Mouse (Mus musculus) megakaryocyte progenitor cell, adult 5-6 weeks (primary cell): ENCODE measurements around the gene Atp10b. TPM values are rescaled to one million over a fixed set of nuclear protein-coding genes. Genes with fewer than 3 reads are reported as not detected.

Experiments used
- ATAC-seq: replicated peaks from 2 replicates; pipeline ENCODE4 v1.8.0; 2016; ENCODE audit warnings: mild to moderate bottlenecking, moderate TSS enrichment, inconsistent platforms; ENCODE audit not compliant: poor library complexity
- total RNA-seq, 2 experiments: library from RNA; stranded (forward) in 1 of 2; stranded (reverse) in 1 of 2; fragments of 157-497, 149-512 nt in 1 of 2; fragments of 200-1000 nt in 1 of 2; gene quantifications; 2 replicates each; pipeline versions ENCODE4 v1.2.3 to v1.2.4; 2015 to 2017

Gene Atp10b
- total RNA-seq, 2 experiments from 2014 or later: not detected

GRCm38 (mm10) chr11:43198811-43199210, 49.1 kb downstream of the Atp10b start:
- no peak for ATAC-seq

DNA sequence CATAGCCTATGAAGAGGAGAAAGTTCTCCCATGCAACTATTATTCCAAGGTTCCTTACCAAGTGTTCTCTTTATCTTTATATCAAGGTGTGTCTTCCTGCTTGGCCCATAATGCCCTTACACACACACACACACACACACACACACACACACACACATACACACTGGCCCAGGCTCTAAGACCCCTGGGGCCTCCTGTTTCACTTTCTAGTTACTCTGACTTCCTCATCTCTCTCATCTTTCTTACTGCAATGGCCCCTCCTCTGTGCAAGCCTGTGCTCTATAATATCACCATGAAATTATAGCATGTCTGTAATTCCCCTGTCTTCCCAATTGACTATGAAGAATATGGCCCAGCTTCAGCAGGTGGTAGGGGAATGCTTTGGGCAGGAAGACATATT, 49.7 kb downstream of the Atp10b start:
- ATAC-seq: no peak

- ATAC-seq: no peak
Measured at GRCm38 (mm10) chr11:43200089-43200488, 50.4 kb downstream of the Atp10b start.

DNA sequence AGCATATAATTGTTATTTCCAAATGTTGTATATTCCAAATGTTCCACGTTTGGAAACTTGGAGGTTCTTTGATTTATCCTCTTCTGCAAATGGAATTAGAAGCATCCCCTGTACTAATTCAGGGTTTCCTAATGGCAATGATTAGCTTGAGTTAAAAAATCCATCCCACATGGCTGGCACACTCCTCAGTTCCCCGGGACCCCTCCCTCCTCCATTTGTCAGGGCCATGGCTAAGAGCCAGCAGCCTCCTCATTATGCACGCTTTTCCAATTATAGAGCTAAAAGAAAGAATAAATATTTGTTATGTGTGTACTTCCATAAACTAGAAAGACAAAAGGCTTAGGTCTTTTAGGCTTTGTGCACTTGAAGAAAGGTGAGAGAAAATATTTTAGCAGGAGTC, 53.9 kb downstream of the Atp10b start:
- no peak for ATAC-seq

GRCm38 (mm10) chr11:43213134-43213533, 63.5 kb downstream of the Atp10b start:
- ATAC-seq: peak; percentile 89

DNA sequence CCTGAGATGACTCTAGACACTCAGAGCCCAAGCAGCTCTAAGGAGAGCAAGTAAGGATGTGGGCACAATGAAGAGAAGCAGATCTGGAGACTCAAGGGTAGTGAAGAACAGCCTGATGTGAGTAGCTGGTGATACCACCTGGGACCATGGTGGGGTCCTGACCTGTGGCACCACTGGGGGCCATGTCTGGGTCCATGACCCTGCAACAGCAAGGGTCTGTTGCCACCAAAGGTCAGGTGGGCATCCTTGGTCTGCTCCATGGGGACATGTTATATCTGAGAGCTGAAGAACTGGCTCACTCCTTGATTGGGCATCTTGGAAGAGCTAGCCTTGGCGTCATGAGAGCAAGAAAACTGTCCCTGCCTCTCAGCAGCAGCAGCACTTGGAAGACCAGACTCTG, 64.1 kb downstream of the Atp10b start:
- ATAC-seq: no peak

- no peak for ATAC-seq
Measured at GRCm38 (mm10) chr11:43217021-43217420, 67.3 kb downstream of the Atp10b start.

DNA sequence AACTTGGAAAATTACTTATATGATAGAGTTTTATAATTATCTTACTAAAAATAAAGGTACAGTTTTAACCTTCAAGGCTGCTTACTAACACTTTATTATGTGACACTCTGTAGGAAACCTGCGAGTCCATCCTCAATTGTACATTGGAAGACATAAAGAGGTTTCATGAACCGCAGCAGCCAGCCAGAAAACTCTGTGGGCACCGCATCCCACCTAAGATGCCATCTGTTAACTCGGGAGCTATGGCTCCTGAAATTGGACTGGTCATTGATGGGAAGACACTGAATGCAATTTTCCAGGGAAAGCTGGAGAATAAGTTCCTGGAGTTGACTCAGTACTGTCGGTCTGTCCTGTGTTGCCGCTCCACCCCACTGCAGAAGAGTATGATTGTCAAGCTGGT, 80.6 kb downstream of the Atp10b start:
- ATAC-seq: no peak

DNA sequence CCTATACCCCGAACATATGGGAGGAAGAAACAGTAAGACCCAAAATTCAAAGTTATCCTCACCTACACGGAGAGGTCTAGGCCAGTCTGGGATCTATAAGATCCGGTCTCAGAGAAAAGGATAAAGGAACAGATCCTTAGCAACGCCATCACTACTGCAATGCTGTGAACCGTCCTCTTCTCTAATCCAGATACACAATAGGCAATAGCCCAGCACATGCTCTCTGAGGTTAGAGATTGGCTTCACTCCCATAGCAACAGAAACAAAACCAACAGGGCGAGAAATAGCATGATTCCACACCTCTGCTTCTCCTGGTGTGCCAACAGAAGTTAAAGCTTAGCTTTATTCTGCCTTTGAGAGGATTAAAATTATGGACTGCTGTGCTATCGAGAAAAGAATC, 82.4 kb downstream of the Atp10b start:
- no peak for ATAC-seq

DNA sequence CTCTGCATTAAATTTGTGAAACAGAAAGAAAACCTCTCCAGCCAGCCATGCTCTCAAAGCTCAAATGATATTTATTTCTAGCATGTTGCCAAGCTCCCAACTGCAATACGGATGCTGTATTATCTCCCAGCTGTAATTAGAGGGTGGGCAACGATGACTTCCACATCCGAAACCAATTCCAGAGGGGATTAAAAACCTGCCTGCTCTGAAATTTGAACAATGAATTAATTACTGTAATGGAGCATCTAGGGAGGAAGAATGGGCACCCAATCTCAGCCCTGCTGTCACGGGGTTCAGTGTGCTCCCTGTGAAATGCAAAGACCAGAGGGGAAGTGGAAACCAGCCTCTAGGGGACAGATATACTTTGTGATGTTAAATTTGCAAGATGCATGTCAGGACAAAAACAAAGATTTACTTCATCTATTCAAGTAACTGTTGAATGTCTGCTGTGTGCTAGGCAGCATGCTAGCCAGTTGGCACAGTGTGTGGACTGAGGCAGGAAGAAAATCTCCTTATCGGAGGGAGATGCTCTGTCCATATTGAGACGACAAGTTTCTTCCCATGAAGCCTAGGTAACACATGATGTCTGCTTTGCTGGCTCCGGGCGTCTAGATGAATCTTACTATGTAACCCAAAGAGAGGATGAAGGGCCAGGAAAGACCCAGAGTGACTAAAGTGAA, 86.8 kb downstream of the Atp10b start:
- no peak for ATAC-seq

- no peak for ATAC-seq
Measured at GRCm38 (mm10) chr11:43239804-43240203, 90.1 kb downstream of the Atp10b start.

DNA sequence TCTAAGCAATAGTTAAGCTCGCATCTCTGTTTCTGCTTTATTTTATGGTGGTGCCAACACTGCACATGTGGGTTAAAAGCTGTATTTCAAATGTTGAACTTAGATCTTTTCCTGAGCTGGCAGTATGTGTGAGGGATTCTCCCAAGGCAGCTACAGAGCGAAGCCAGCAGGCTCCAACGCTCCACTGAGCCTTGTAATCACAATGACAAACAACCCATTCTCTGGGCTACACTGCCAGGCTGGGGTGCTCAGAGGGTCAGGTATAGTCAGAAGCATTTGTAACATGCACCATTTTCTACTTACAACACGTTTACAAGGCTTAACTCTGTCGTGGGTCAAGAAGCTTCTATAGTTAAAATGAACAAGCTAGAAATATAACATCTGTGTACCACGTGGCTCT, 103.4 kb downstream of the Atp10b start:
- ATAC-seq: no peak

- ATAC-seq: no peak
Measured at GRCm38 (mm10) chr11:43255262-43255661, 105.6 kb downstream of the Atp10b start.

DNA sequence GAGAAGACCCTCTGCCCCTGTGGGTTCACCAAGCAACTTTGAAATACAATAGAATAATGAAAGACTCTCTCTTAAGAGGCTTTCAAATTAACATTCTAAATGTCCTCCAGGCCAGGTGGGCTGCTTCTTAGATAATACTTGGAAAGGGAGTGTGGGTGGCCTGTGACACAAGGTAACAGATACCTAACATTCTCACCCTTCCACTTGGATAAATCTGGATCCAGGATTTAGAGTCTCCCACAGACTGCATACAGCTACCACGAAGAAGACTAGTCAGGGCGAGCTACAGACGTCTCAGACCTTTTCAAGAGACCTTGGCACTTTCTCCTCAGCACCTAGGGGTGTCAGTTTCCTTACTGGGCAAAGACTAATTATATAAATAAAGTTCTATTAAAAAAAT, 107.6 kb downstream of the Atp10b start:
- ATAC-seq: no peak

GRCm38 (mm10) chr11:43257781-43258180, 108.1 kb downstream of the Atp10b start:
- no peak for ATAC-seq

DNA sequence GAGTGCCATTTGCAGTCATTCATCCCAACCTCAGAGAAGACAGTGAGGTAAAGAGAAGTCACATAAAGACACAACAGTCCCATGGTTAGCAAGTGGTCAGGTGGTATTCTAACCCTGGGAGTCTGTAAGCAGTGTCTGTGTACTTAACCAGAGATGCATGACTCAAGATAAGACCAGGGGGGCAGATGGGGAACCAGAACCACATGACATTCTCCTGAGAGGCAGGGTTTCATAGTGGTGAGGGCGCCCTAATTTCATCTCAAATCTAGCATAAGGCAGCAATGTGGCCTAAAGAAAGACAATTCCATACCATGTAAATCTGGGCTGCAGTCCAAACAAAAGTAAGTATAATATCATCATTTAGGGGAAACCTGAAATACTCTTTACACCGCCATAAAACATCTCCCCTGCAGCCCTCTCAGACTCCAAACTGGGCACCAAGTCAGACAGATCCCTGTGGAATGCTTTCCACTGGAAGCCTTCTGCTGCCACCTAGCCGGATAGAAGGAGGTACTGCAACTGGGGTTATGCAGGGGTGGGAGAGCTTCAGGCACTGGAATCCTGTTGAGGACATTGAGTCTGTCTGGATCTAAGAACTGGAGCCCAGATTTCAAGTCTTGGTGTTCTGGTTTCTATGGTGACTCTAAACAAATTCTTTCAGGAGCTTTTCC, 114.0 kb downstream of the Atp10b start:
- peak; percentile 77 for ATAC-seq

GRCm38 (mm10) chr11:43267505-43267904, 117.8 kb downstream of the Atp10b start:
- ATAC-seq: no peak

DNA sequence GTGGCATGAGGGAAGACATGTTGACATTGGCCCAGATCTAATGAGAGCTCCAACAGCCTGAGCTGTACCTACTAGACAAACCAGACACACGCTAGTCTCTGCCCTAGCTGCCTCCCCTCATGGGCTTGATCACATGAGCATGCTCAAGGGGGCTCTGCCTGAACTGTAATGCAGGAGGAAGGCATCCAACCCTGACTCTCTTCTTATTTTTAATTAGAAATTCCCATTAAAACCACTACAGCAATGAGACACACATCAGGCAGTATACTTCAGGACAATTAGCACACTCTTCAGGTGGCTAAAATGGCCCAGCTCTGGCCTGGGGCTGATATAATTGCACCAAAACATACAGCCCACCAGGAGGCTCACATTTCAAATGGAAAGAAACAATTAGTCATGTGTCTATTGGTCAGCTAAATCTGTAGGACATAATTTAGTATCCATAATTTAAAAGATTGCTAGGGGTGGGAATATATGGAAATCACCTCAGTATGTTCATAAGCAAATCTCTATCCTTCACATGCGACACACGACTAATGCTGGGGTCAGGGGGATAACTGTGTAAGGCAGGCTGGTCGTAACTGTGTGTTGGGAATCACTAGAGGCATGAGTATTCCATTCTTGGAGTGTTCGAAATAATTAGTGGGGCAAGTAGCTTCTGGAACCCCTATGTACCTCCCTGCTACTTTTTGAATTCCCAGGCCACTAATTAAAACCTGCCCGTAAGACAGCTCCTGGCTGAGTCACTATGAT, 120.0 kb downstream of the Atp10b start:
- ATAC-seq: no peak

- no peak for ATAC-seq
Measured at GRCm38 (mm10) chr11:43270256-43270806, 120.7 kb downstream of the Atp10b start.

- ATAC-seq: no peak
Measured at GRCm38 (mm10) chr11:43273896-43274295, 124.2 kb downstream of the Atp10b start.

GRCm38 (mm10) chr11:43297584-43297983, 147.9 kb downstream of the Atp10b start:
- no peak for ATAC-seq

GRCm38 (mm10) chr11:43311000-43311399, 161.3 kb downstream of the Atp10b start:
- ATAC-seq: no peak
